Mouse (Mus musculus) small intestine, adult 10 weeks (tissue): ENCODE measurements around the gene Ap1g2. TPM values are rescaled to one million over a fixed set of nuclear protein-coding genes. Genes with fewer than 3 reads are reported as not detected.

Source experiments
- polyA plus RNA-seq: library from polyadenylated mRNA; stranded (reverse); fragments of 350-450 nt; fragmentation: Illumina TruSeq; extraction: RNeasy Lipid Tissue Mini Kit (QIAGEN cat#74804); gene quantifications from one replicate; pipeline ENCODE4 v1.2.3, GENCODE M21; 2014; ENCODE audit warnings: low replicate concordance

The Ap1g2 gene
- polyA plus RNA-seq = 15.8 TPM

DNA sequence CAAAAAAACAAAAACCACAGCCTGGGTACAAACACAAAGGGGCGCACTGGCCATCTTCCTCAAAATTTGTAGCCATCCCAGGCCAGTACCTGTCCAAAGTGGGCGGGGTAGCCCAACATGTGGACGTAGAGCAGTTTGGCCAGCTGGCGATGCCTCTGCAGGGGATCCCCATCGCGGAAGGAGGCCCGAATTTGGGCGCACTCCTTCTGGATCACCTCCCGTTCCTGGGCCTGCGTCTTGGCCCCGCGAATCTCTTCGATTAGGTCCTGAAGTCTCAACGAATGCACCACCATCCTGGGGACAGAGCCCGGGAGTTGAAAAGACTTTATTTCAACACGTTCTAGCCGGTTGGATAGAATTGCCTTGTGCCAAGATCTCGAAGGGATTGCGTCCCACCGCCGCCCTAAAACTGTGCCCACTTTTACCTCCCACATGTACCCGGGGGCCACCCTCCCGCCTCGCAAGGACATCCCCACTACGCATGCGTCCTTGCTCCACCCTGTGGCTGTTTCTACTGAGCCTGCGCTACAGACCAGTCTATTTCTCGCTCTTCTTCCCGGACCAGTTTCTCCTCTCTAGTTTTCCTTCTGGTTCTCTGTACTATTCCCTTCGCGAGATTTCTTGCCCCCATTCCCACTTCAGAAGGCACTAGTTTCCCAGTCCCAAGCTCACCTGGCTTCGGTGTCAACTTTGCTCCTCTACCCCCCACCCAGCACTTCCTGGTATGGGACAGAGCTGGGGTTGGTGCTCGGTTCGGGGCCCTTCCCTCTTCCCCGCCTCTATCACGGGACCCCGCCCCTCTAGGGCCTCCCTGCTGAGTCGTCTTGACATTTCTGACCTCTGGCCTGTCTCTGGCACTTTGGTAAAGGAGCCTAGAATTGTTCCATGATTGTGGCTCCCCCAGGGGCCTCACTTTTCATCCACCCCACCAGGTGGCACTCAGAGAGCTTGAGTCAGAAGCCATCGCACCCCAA, at the start of gene Ap1g2:
Gene Ap1g2 (minus strand): TSS at position 758 of the 974 bp plus-strand sequence.

DNA sequence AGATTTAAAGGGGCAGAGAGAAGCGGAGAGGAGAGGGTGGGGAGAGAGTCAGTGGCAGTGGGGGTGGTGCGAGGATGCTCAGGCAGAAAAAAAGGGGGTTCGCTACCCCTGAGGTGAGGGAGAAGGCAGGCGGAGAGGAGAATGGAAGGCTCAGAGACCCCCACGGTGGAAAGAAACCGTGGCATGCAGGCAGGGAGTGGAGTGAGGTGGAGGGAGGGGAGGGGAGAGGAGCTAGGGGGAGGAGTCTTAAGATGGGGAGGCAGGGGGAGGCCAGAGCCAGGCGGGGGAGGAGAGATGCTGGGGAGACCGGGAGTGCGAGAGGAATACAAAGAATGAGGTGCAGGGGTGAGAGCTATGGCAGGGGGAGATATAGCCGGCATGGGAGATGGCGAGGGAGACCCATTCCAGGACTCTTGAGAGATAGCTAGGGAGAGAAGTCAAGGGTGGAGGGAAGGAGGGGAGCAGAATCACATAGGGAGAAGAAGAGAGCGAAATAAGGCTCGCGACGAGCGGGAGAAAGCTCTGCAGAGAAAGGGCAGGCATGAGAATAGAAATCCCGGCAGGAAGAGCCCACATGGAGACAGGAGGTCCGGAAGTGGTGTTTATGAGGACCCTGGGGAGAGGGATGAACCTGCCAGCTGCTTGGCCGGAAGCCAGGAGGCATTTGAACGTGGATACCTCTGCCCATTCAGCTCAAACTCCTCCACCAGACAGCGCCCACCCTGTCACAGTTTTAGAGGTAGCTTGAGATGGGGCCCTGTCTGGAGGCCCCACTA, 10.2 kb upstream of the Ap1g2 start, which contains the start of gene Jph4:
Gene Jph4 (minus strand): TSS at position 511 of the 776 bp plus-strand sequence.

DNA sequence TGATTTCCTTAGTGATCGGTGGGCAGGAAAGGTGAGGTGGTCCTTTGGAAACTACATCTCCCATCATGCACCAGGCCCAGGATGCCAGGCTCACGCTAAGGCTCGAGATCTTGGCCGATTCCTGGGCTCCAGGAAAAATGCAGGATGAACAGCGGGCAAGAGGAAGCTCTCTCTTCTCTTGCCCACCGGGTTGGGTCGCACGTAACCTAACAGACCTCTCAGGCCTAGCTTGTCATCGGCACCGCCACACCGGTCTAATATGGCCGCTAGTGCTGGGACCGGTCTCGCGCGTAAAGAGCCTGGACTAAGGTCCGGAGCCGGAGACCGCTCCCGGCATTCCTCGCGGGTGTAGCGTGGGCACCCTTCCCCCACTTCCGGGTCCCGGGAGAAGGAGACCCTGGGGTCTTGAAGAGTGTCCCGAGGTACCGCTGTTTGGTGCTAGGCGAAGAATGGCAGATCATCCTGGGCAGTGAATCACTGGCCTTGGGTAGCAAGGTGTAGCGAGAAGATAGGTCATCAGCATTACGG, 11.6 kb downstream of the Ap1g2 start, which contains the start of gene Thtpa:
Gene Thtpa (plus strand): TSS at position 81 of the 528 bp plus-strand sequence.

DNA sequence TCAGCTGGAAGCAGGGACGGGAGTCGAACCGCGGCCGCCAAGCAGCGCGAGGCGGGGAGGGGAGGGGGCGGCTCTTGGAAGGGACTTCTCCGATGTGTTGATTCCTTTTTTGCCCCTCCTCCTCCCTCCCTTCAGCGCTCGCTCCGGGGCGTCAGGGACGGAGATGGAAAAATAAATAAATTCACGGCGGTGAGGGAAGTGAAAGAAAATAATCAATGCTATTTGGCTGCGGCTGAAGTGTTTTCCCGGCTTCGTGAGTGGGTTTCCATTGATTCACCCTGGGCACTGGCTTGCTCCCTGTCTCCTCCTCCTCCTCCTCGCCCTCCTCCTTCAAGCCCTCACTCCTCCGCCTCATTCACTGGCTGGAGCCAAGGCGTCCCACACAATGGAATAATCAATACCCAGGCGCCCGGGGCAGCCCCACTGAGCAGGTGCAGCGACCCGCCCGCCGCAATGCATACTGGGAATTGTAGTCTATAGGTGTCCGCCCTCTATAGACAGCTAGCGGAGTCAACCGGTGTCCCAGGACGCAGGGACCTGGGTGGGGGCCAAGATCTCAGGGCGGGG, 14.3 kb downstream of the Ap1g2 start, which contains the start of gene Zfhx2:
Gene Zfhx2 (minus strand): TSS at position 314 of the 567 bp plus-strand sequence.

Other genes with a start within 250 kb of the Ap1g2 start
- 3.3 TPM for gene Homez, start 235.6 kb downstream of the Ap1g2 start, polyA plus RNA-seq
- 3.3 TPM for gene Ppp1r3e, start 229.0 kb downstream of the Ap1g2 start, polyA plus RNA-seq
- 12.5 TPM for gene Bcl2l2, start 223.2 kb downstream of the Ap1g2 start, polyA plus RNA-seq
- not detected for gene Gm20521, start 223.2 kb downstream of the Ap1g2 start, polyA plus RNA-seq
- gene Pabpn1, start 214.1 kb downstream of the Ap1g2 start, polyA plus RNA-seq = 46.7 TPM
- 0.22 TPM for gene Slc22a17, start 193.5 kb downstream of the Ap1g2 start, polyA plus RNA-seq
- gene Efs, start 180.5 kb downstream of the Ap1g2 start, polyA plus RNA-seq = not detected
- gene Il25, start 173.9 kb downstream of the Ap1g2 start, polyA plus RNA-seq = not detected
- not detected for gene Cmtm5, start 170.3 kb downstream of the Ap1g2 start, polyA plus RNA-seq
- not detected for gene Myh6, start 139.7 kb downstream of the Ap1g2 start, polyA plus RNA-seq
- not detected for gene Gm17428, start 129.7 kb downstream of the Ap1g2 start, polyA plus RNA-seq
- not detected for gene Myh7, start 112.0 kb downstream of the Ap1g2 start, polyA plus RNA-seq
- 1.9 TPM for gene Ngdn, start 91.1 kb downstream of the Ap1g2 start, polyA plus RNA-seq
- gene Zfhx2, start 14.3 kb downstream of the Ap1g2 start, polyA plus RNA-seq = 0.41 TPM
- 3.2 TPM for gene Thtpa, start 11.8 kb downstream of the Ap1g2 start, polyA plus RNA-seq
- 0.37 TPM for gene Jph4, start 10.3 kb upstream of the Ap1g2 start, polyA plus RNA-seq
- not detected for gene Dhrs2, start 115.4 kb upstream of the Ap1g2 start, polyA plus RNA-seq